Mouse (Mus musculus): ENCODE results near the gene Ccdc84.

DNA sequence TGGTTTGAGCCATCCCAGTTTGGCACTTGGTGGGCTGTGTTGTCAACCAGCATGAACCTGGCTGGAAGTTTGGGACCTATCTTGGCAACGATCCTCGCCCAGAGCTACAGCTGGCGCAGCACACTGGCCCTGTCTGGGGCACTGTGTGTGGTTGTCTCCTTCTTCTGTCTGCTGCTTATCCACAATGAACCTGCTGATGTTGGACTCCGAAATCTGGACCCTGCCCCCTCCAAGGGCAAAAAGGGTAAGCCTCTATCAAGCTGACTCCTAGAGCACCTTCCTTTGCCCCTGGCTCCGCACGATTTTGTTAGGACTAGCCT is 18.6 kb downstream of the Ccdc84 start:
- no peak for TF ChIP-seq CTCF (IDR thresholded peaks at IDR 0.05)
- no peak for TF ChIP-seq EP300 (IDR thresholded peaks at IDR 0.05)

All from lung, postnatal 0 days (tissue).